Mouse (Mus musculus) embryonic fibroblast, embryonic 13.5 days (primary cell): Measurements from ENCODE around the gene Ifnz. TPM values are rescaled to one million over a fixed set of nuclear protein-coding genes. Genes with fewer than 3 reads are reported as not detected.
"Not testable (repeated sequence)": the region's sequence is repeated elsewhere in the genome, so short reads cannot be mapped to it uniquely, and the experiment has no call there.

ENCODE experiments used
- H3K27ac ChIP-seq: 2 replicates; pipeline ENCODE4 v1.5.1; 2012; ENCODE audit warnings: low read length, control low read depth, inconsistent platforms; ENCODE audit not compliant: insufficient read depth
- H3K4me1 ChIP-seq: 2 replicates; pipeline ENCODE4 v1.6.1; 2011; ENCODE audit warnings: low read length; ENCODE audit not compliant: control insufficient read depth, insufficient read depth
- H3K4me3 ChIP-seq: 2 replicates; pipeline ENCODE4 v1.5.1; 2011; ENCODE audit warnings: mild to moderate bottlenecking, control low read depth, low read length; ENCODE audit not compliant: insufficient read depth
- CTCF ChIP-seq: IDR thresholded peaks from 2 replicates; pipeline ENCODE4 v1.5.1; 2011; ENCODE audit warnings: mild to moderate bottlenecking, control low read depth, low read length, moderate library complexity, borderline replicate concordance; ENCODE audit not compliant: insufficient read depth
- POLR2A ChIP-seq: IDR thresholded peaks from 2 replicates; pipeline ENCODE4 v1.6.1; 2011; ENCODE audit warnings: low read depth, mild to moderate bottlenecking, control low read depth, low read length, moderate library complexity
- polyA plus RNA-seq: library from polyadenylated mRNA; stranded (reverse); fragments of >200 nt; gene quantifications from 2 replicates; pipeline ENCODE4 v1.2.4, GENCODE M21; 2011; ENCODE audit warnings: low read depth; ENCODE audit not compliant: missing spikeins, insufficient read length

Gene Ifnz
- polyA plus RNA-seq, result 0.37 and 0.44 TPM in 2 replicates

DNA sequence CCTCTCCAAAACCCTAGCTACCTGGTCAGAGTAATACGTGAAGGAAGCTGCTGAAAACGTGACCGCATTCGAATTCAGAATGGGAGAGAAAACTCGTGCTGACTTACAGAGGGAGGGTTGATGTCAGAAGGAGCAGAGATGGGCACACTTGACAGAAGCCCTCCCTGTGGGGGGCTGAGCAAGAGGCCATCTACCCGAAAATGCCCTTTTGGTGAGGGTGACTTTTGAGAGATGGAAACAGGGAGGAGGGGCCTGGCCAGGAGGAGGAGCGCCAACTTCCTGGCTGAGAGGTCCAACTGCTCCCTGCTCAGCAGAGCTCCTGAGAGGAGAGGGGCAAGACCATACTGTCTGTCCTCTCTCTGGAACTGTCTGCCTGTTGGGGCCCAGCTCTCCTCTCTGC is at the start of gene Ifnz:
Gene Ifnz (plus strand): TSS at position 301 of the 400 bp plus-strand sequence.
- H3K4me1 ChIP-seq, result not testable (repeated sequence)
- Histone ChIP-seq H3K4me3 (peak within 1 kb of the TSS; percentile 35; the same call in 1 of the 2 replicates), H3K27ac (peak within 1 kb of the TSS; percentile 92)

DNA sequence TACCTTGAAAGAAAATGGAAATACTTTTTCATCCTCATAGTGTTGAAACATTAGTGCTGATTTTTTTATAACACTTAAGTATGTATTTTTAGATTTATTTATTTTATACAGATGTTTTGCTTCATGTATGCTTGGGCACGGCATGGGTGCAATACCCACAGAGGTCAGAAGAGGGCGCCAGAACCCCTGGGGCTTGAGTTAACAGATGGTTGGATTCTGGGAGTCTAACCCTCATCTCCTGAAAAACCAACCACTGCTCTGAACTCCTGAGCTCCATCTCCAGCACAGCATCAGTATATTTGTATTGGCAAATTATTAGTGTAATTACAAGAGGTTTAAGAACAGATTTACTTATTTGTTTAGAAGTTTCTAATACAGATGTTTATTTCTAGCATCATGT is 43.5 kb upstream of the Ifnz start:
- Histone ChIP-seq H3K27ac (no peak overlapping the region), H3K4me1 (no peaks in the 10 kb centered on the region), H3K4me3 (no peak overlapping the region)
- TF ChIP-seq CTCF (peak; percentile 62; the same call in 1 of the 2 replicates), POLR2A (no peak)

DNA sequence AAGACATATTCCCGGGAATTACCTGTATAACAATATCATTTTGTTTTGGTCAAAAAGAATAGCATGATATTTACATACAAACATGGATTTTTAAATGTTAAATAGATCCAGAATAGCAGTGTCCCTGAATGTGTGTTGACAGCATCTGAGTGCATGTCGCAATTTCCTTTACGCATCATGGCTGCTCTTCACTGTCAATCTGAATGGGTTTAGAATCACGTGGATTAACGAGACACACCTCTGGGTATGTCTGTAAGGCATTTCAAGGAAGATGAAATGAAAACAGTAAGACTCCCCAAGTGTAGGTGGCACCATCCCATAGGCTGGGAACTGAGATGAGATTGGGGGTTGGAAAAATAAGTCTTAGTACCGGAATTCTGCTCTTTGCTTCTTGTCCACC is 42.9 kb upstream of the Ifnz start:
- TF ChIP-seq POLR2A (no peak), CTCF (no peak)
- no peak overlapping the region for H3K27ac ChIP-seq
- H3K4me1 ChIP-seq, result no peaks in the 10 kb centered on the region
- no peak overlapping the region for H3K4me3 ChIP-seq

DNA sequence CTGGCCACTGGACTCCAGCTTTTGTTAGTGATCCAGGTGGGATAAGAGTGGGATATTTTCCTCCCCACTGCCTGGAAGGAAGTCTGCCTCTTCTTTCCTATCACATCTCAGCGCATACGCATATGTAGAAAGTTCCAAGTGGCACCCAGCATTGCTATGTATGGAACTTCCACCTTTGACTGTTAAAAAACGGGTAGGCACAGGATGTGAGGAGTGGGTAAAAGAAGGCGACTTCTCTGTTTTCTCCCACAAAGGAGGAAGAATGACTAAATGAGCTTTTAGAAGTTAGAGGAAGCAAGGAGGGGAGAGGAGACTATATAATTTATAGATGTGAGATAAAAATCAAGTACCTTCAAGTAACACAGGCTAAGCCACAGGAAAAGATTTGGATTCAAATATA is 40.5 kb upstream of the Ifnz start:
- TF ChIP-seq CTCF, result no peak
- no peak for TF ChIP-seq POLR2A
- H3K4me1 ChIP-seq, result no peaks in the 10 kb centered on the region
- no peak overlapping the region for H3K27ac ChIP-seq
- H3K4me3 ChIP-seq, result no peak overlapping the region

DNA sequence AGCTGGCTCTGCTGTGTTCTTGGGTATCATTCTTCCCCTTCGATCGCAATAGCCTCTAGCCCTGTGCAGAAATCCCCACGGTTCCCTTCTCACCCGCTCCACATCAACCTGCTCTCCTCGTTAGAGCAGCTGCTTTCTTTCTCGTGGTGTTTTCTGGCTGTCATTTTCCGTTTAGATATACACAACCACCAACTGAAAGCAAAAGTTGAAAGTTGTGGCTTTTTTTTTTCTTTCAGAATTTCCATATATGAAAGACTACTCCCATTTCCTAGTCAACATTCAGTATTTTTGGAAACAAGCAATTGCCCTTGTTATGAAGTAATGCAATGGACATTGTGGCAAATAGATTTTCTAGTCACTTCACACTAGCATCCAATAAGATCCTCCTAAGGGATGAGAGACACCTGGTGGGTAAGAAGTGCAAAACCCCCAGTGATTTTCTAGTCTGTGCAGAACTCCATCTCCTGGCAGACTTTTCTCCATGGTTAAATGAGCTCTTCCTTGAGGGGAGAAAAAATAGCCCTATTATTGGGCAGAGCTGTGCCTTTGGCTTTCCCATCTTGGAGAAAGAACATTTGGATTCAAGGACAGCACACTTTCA is 39.1 kb upstream of the Ifnz start:
- TF ChIP-seq CTCF (no peak), POLR2A (no peak)
- no peak overlapping the region for H3K27ac ChIP-seq

DNA sequence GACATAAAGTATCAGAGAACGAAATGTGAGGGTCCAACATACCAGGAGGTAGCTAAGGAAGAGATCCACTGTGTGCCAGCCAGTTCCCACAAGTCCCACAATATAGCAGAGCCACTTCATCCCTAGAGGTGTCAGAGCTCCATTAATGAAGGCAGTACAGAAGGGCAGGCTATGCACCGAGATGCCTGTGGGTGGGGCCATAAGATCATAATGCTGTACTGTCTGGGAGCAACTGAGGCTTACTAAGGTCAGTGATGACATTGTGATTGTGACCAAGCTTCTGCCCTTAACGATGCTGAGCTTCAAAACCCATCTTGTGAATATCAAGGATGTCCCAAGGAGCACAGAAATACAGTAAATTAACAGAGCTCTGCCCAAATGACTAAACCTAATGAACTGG is 37.7 kb upstream of the Ifnz start:
- H3K27ac ChIP-seq, result no peak overlapping the region
- H3K4me3 ChIP-seq, result no peak overlapping the region
- no peaks in the 10 kb centered on the region for H3K4me1 ChIP-seq
- TF ChIP-seq CTCF (no peak), POLR2A (no peak)

More for the DNA sequence above, 39.1 kb upstream of the Ifnz start:
- Histone ChIP-seq H3K4me1 (no peaks in the 10 kb centered on the region), H3K4me3 (no peak overlapping the region)

DNA sequence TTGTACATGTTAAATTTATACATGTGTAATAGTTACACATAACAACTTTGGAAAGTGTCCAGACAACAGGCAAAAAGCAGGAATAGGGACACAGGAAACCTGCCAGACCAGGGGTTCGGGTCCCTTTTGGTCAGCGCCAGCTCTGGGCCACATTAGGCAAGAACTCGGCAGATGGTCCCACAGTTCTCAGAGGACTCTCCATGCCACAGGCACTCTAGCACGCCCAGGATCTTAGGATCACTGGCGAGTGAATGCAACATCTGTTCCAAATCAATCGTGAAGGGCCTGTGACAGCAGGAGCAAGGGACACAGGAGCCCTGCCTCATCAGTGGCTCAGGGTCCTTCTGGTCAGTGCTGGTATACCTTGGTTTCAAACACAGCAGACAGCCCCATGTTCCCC is 32.0 kb upstream of the Ifnz start:
- H3K27ac ChIP-seq, result no peak overlapping the region
- no peaks in the 10 kb centered on the region for H3K4me1 ChIP-seq
- TF ChIP-seq POLR2A (no peak), CTCF (no peak)
- H3K4me3 ChIP-seq, result no peak overlapping the region

DNA sequence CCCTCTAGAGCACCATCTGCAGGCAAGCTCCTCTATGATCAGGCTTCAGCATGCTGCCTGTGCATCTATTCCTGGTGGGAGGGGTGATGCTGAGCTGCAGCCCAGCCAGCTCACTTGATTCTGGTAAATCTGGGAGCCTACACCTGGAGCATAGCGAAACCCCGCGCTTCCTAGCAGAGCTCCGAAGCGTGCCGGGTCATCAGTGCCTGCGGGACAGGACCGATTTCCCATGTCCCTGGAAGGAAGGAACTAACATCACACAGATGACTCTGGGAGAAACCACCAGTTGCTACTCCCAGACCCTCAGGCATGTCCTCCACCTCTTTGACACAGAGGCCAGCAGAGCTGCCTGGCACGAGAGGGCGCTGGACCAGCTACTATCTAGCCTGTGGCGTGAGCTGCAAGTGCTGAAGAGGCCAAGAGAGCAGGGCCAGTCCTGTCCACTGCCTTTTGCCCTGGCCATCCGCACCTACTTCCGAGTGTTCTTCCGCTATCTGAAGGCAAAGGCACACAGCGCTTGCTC is 27.1 kb upstream of the Ifnz start, which contains the start of gene Gm13271:
Gene Gm13271 (plus strand): TSS at position 51 of the 523 bp plus-strand sequence.
- not testable (repeated sequence) for H3K4me3 ChIP-seq, H3K4me1 ChIP-seq

DNA sequence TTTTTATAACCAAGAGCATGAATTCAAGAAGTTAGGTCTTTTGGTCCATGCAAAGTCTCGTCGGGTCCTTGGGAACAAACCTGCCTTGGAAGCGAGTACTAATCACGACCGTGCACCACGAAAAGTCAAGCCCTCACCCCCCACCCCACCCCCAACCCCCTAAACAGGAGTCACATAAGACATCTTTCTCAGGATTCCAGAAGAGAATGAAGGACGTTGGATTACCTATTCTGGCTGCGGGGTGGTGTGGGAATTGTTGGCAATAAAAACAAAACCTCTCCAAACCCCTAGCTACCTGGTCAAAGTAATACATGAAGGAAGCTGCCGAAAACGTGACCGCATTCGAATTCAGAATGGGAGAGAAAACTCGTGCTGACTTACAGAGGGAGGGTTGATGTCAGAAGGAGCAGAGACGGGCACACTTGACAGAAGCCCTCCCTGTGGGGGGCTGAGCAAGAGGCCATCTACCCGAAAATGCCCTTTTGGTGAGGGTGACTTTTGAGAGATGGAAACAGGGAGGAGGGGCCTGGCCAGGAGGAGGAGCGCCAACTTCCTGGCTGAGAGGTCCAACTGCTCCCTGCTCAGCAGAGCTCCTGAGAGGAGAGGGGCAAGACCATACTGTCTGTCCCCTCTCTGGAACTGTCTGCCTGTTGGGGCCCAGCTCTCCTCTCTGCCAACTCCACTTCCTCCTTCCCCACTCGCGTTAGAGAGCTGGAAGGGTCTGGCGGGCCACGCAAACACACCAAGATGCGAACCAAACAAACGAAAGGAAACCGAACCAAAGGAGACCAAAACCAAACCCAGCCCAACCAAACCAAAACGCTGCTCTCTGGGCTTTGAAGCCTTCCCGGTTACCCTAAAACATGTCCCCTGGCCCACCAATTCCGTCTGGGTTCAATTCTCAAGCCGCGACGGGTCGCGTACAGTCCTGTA is 25.1 kb upstream of the Ifnz start:
- H3K4me3 ChIP-seq, result peak overlapping the region; percentile 59

More for the DNA sequence above, 27.1 kb upstream of the Ifnz start, which contains the start of gene Gm13271:
- H3K27ac ChIP-seq, result not testable (repeated sequence)

DNA sequence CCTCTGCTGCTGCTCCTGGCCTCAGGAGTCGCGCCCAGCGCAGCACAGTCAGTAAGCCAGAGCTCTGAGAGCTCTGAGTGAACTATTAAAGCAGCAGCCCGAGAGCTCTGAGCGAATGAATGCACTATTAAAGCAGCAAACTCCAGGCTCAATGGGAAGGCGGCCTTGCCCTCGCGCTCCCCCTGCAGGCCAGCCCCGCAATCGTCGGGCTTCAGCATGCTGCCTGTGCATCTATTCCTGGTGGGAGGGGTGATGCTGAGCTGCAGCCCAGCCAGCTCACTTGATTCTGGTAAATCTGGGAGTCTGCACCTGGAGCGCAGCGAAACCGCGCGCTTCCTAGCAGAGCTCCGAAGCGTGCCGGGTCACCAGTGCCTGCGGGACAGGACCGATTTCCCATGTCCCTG is 24.3 kb upstream of the Ifnz start:
- Histone ChIP-seq H3K4me3 (peak overlapping the region; percentile 59; the same call in 1 of the 2 replicates), H3K27ac (0 out of 2 replicates have a peak overlapping the region, but pooled peaks have one; percentile 99)
- TF ChIP-seq CTCF, result peak; percentile 68
- TF ChIP-seq POLR2A, result peak; percentile 79
- H3K4me1 ChIP-seq, result not testable (repeated sequence)

More for the DNA sequence above, 25.1 kb upstream of the Ifnz start:
- H3K27ac ChIP-seq, result peak overlapping the region; percentile 99
- TF ChIP-seq POLR2A, result peak; percentile 67
- not testable (repeated sequence) for H3K4me1 ChIP-seq

DNA sequence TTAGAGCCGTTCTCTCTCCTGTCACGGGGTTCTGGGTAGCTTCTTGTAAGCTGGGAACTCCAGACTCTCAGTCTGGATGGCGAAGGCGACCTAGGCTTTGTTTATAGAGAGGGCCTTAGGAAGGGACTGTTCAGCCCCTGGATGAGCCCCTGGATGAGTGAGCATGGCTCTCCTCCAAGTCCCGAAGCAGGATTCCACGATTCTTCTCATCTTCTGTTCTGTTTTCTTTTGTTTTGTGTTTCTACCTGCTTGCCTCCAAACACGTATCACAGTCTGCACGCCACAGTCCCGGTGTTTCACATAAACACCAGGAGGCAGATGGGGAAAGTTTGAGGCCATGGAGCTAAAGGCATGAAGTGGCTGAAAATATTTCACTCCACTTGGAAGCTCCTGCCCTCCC is 23.2 kb upstream of the Ifnz start:
- H3K27ac ChIP-seq, H3K4me1 ChIP-seq, H3K4me3 ChIP-seq: not testable (repeated sequence)
